Mouse (Mus musculus) left cerebral cortex, postnatal 36 days (tissue): Measurements from ENCODE around the gene Tmppe. TPM values are rescaled to one million over a fixed set of nuclear protein-coding genes. Genes with fewer than 3 reads are reported as not detected.

Experiments used
- DNase-seq, 2 experiments: peaks; one replicate each; pipeline ENCODE4 v3.0.0; 2021 to 2022; ENCODE audit warnings: low spot score in 2 of 2, mixed read lengths in 1 of 2
- intact Hi-C: fragments of 180-260 bp; cut with DNase I; formaldehyde crosslinking; loops from one replicate; pipeline ENCODE4 v1.15.1; 2025
- total RNA-seq, 2 experiments: library from RNA; stranded (reverse); gene quantifications; 2 replicates each; pipeline ENCODE4 v1.2.3; 2021

Gene Tmppe
- total RNA-seq, 2 experiments from 2014 or later, result 10.3 to 11.5 TPM

- no peak for DNase-seq
- intact Hi-C loops, result no loop called here
These were observed 27.4 kb downstream of the Tmppe start for GRCm38 (mm10) chr9:114428103-114428834.

- DNase-seq, result no peak
- intact Hi-C loops, result no loop called here
These were observed 34.8 kb downstream of the Tmppe start for GRCm38 (mm10) chr9:114435668-114436067.

- intact Hi-C loops, result no loop called here
- DNase-seq, result no peak
These were observed 39.6 kb downstream of the Tmppe start for GRCm38 (mm10) chr9:114440548-114440947.

- intact Hi-C loops, result no loop called here
- no peak for DNase-seq
These were observed 41.3 kb downstream of the Tmppe start for GRCm38 (mm10) chr9:114442225-114442624.

GRCm38 (mm10) chr9:114442893-114443292 is 42.0 kb downstream of the Tmppe start:
- DNase-seq, result no peak
- intact Hi-C loops, result no loop called here

GRCm38 (mm10) chr9:114443351-114443750 is 42.4 kb downstream of the Tmppe start:
- no peak for DNase-seq
- intact Hi-C loops, result no loop called here

GRCm38 (mm10) chr9:114446887-114447286 is 46.0 kb downstream of the Tmppe start:
- DNase-seq, result no peak

GRCm38 (mm10) chr9:114448700-114449099 is 47.8 kb downstream of the Tmppe start:
- intact Hi-C loops, result no loop called here
- no peak for DNase-seq

More at GRCm38 (mm10) chr9:114446887-114447286, 46.0 kb downstream of the Tmppe start:
- intact Hi-C loops, result no loop called here

GRCm38 (mm10) chr9:114449120-114449754 is 48.3 kb downstream of the Tmppe start:
- no peak for DNase-seq
- intact Hi-C loops, result no loop called here

- intact Hi-C loops, result no loop called here
- no peak for DNase-seq
These were observed 50.7 kb downstream of the Tmppe start for GRCm38 (mm10) chr9:114451615-114452014.

- DNase-seq, result no peak
These were observed 51.5 kb downstream of the Tmppe start for GRCm38 (mm10) chr9:114452418-114452817.

GRCm38 (mm10) chr9:114455420-114455819 is 54.5 kb downstream of the Tmppe start:
- DNase-seq, result no peak
- intact Hi-C loops, result no loop called here

More at GRCm38 (mm10) chr9:114452418-114452817, 51.5 kb downstream of the Tmppe start:
- intact Hi-C loops, result no loop called here

Other genes with a start within 250 kb of the Tmppe start
- not detected for gene Bcl2a1c, start 71.0 kb upstream of the Tmppe start, total RNA-seq
- 1 to 10 TPM; 6.5 to 7.8 TPM for gene Crtap, start 10.4 kb upstream of the Tmppe start, total RNA-seq
- gene Glb1, start within 50 bp of the Tmppe start, total RNA-seq, result 10 to 100 TPM; 24.5 to 26.5 TPM
- gene Ccr4, start 103.8 kb downstream of the Tmppe start, total RNA-seq, result not detected
- not detected for gene C130032M10Rik, start 114.6 kb downstream of the Tmppe start, total RNA-seq
- gene Trim71, start 163.3 kb downstream of the Tmppe start, total RNA-seq, result under 1 TPM; 0.77 to 0.94 TPM
- gene Cnot10, start 239.1 kb downstream of the Tmppe start, total RNA-seq, result 10 to 100 TPM; 38.2 to 51.7 TPM